Mouse (Mus musculus) megakaryocyte progenitor cell, adult 5-6 weeks (primary cell): ENCODE results near the gene Zfp956. TPM values are rescaled to one million over a fixed set of nuclear protein-coding genes. Genes with fewer than 3 reads are reported as not detected.
A peak's percentile ranks its signal among the peaks of the same experiment; 100 is the strongest.
"Not testable (repeated sequence)": the region's sequence is repeated elsewhere in the genome, so short reads cannot be mapped to it uniquely, and the experiment has no call there.

Source experiments
- ATAC-seq: replicated peaks from 2 replicates; pipeline ENCODE4 v1.8.0; 2016; ENCODE audit warnings: mild to moderate bottlenecking, moderate TSS enrichment, inconsistent platforms; ENCODE audit not compliant: poor library complexity
- total RNA-seq, 2 experiments: library from RNA; stranded (forward) in 1 of 2; stranded (reverse) in 1 of 2; fragments of 157-497, 149-512 nt in 1 of 2; fragments of 200-1000 nt in 1 of 2; gene quantifications; 2 replicates each; pipeline versions ENCODE4 v1.2.3 to v1.2.4; 2015 to 2017

Zfp956 gene
- total RNA-seq, 2 experiments from 2014 or later: 4.8 to 8.9 TPM

- ATAC-seq: no peak
These were observed 9.9 kb downstream of the Zfp956 start for GRCm38 (mm10) chr6:47963051-47963450.

- not testable (repeated sequence) for ATAC-seq
These were observed 15.0 kb downstream of the Zfp956 start for GRCm38 (mm10) chr6:47968166-47968565.

GRCm38 (mm10) chr6:47974599-47974998 is 21.4 kb downstream of the Zfp956 start:
- ATAC-seq: peak; percentile 38; the same call in 1 of the 2 replicates

GRCm38 (mm10) chr6:47978897-47979368 is 25.7 kb downstream of the Zfp956 start:
- ATAC-seq: peak; percentile 98

- no peak for ATAC-seq
These were observed 30.7 kb downstream of the Zfp956 start for GRCm38 (mm10) chr6:47983936-47984335.

- no peak for ATAC-seq
These were observed 42.5 kb downstream of the Zfp956 start for GRCm38 (mm10) chr6:47995661-47996060.

GRCm38 (mm10) chr6:48010727-48011126 is 57.5 kb downstream of the Zfp956 start:
- no peak for ATAC-seq

Other genes starting within 250 kb of the Zfp956 start
- gene Pdia4, start 140.0 kb upstream of the Zfp956 start, total RNA-seq (2015): 158 and 161 TPM in 2 replicates
- 480 and 490 TPM in 2 replicates for gene Pdia4, start 140.0 kb upstream of the Zfp956 start, total RNA-seq (2017)
- 0.81 and 1.5 TPM in 2 replicates for gene Zfp786, start 122.5 kb upstream of the Zfp956 start, total RNA-seq (2015)
- 2.3 and 2.7 TPM in 2 replicates for gene Zfp786, start 122.5 kb upstream of the Zfp956 start, total RNA-seq (2017)
- 18.2 and 24.0 TPM in 2 replicates for gene Zfp398, start 117.7 kb upstream of the Zfp956 start, total RNA-seq (2015)
- gene Zfp398, start 117.7 kb upstream of the Zfp956 start, total RNA-seq (2017): 13.7 and 18.3 TPM in 2 replicates
- 6.5 and 7.6 TPM in 2 replicates for gene Zfp282, start 76.2 kb upstream of the Zfp956 start, total RNA-seq (2015)
- 10.9 and 12.2 TPM in 2 replicates for gene Zfp282, start 76.2 kb upstream of the Zfp956 start, total RNA-seq (2017)
- 6.5 and 6.6 TPM in 2 replicates for gene Zfp212, start 32.9 kb upstream of the Zfp956 start, total RNA-seq (2015)
- 6.8 and 10.4 TPM in 2 replicates for gene Zfp212, start 32.9 kb upstream of the Zfp956 start, total RNA-seq (2017)
- gene Zfp777, start 95.5 kb downstream of the Zfp956 start, total RNA-seq (2015): 7.9 and 9.9 TPM in 2 replicates
- gene Zfp777, start 95.5 kb downstream of the Zfp956 start, total RNA-seq (2017): 23.0 and 40.7 TPM in 2 replicates
- 23.2 and 25.1 TPM in 2 replicates for gene Zfp746, start 133.2 kb downstream of the Zfp956 start, total RNA-seq (2015)
- gene Zfp746, start 133.2 kb downstream of the Zfp956 start, total RNA-seq (2017): 20.9 and 21.4 TPM in 2 replicates